Mouse (Mus musculus) effector memory CD4-positive, alpha-beta T cell, adult 7 months (primary cell): ENCODE data around the gene Smim14. TPM values are rescaled to one million over a fixed set of nuclear protein-coding genes. Genes with fewer than 3 reads are reported as not detected.

ENCODE experiments used
- polyA plus RNA-seq: library from polyadenylated mRNA; unstranded; fragments of 100-300 nt; shearing (Covaris generic); gene quantifications from one replicate; pipeline ENCODE4 v1.2.1, GENCODE M21; 2017

The Smim14 gene
- 121 TPM for polyA plus RNA-seq

GRCm38 (mm10) chr5:65536751-65537419, at the start of gene Smim14, which contains the start of gene Ube2k:
TSS of gene Smim14 (minus strand) at chr5:65537184.
TSS of gene Ube2k (plus strand) at chr5:65537233.

GRCm38 (mm10) chr5:65492716-65493531, 44.1 kb downstream of the Smim14 start, which contains the start of gene Gm43552:
TSS of gene Gm43552 (minus strand) at chr5:65492833.

GRCm38 (mm10) chr5:65435806-65436561, 101.0 kb downstream of the Smim14 start, which contains the start of gene Ugdh:
TSS of gene Ugdh (minus strand) at chr5:65435949.

Other genes starting within 250 kb of the Smim14 start
- gene Rfc1, start 201.5 kb downstream of the Smim14 start, polyA plus RNA-seq, result 38.6 TPM
- not detected for gene Klb, start 188.9 kb downstream of the Smim14 start, polyA plus RNA-seq
- 978 TPM for gene Rpl9, start 145.7 kb downstream of the Smim14 start, polyA plus RNA-seq
- 31.3 TPM for gene Lias, start 145.7 kb downstream of the Smim14 start, polyA plus RNA-seq
- 28.9 TPM for gene Ugdh, start 101.2 kb downstream of the Smim14 start, polyA plus RNA-seq
- gene Gm43552, start 44.4 kb downstream of the Smim14 start, polyA plus RNA-seq, result not detected
- gene Ube2k, start within 50 bp of the Smim14 start, polyA plus RNA-seq, result 115 TPM
- gene Pds5a, start 161.1 kb upstream of the Smim14 start, polyA plus RNA-seq, result 108 TPM
- 9.5 TPM for gene N4bp2, start 226.3 kb upstream of the Smim14 start, polyA plus RNA-seq